Mouse (Mus musculus) layer of hippocampus, adult 11-12 months (tissue): ENCODE results near the gene Ltbp3.
A peak's percentile ranks its signal among the peaks of the same experiment; 100 is the strongest.

Source experiments
- DNase-seq: peaks from one replicate; pipeline ENCODE4 v3.0.0; 2022; ENCODE audit warnings: low spot score

The Ltbp3 gene

GRCm38 (mm10) chr19:5724549-5724941 is 16.2 kb upstream of the Ltbp3 start:
- DNase-seq: peak; percentile 54

- DNase-seq: no peak
These were observed 15.5 kb upstream of the Ltbp3 start for GRCm38 (mm10) chr19:5725029-5725707.

- DNase-seq: no peak
These were observed 14.8 kb upstream of the Ltbp3 start, which contains the start of gene Ehbp1l1 for GRCm38 (mm10) chr19:5725767-5726515. TSS of gene Ehbp1l1 (minus strand) at chr19:5726317.

GRCm38 (mm10) chr19:5726961-5727578 is 13.6 kb upstream of the Ltbp3 start:
- no peak for DNase-seq

GRCm38 (mm10) chr19:5727701-5728100 is 13.0 kb upstream of the Ltbp3 start:
- peak; percentile 90 for DNase-seq

GRCm38 (mm10) chr19:5728631-5729443 is 11.9 kb upstream of the Ltbp3 start:
- peak; percentile 64 for DNase-seq

GRCm38 (mm10) chr19:5729444-5729815 is 11.3 kb upstream of the Ltbp3 start, which contains the start of gene Fam89b:
TSS of gene Fam89b (minus strand) at chr19:5729653.
- DNase-seq: peak; percentile 85

GRCm38 (mm10) chr19:5730314-5731186 is 10.2 kb upstream of the Ltbp3 start:
- DNase-seq: no peak

- peak; percentile 95 for DNase-seq
These were observed 9.3 kb upstream of the Ltbp3 start for GRCm38 (mm10) chr19:5731264-5731978.

GRCm38 (mm10) chr19:5734325-5734724 is 6.4 kb upstream of the Ltbp3 start:
- DNase-seq: no peak

- no peak for DNase-seq
These were observed 1.3 kb upstream of the Ltbp3 start for GRCm38 (mm10) chr19:5739446-5739845.

GRCm38 (mm10) chr19:5741641-5742240 is 1.0 kb downstream of the Ltbp3 start:
- DNase-seq: peak; percentile 60

- no peak for DNase-seq
These were observed 1.5 kb downstream of the Ltbp3 start for GRCm38 (mm10) chr19:5742241-5742641.

- no peak for DNase-seq
These were observed 2.9 kb downstream of the Ltbp3 start for GRCm38 (mm10) chr19:5743576-5743975.

GRCm38 (mm10) chr19:5745756-5746710 is 5.3 kb downstream of the Ltbp3 start:
- no peak for DNase-seq

GRCm38 (mm10) chr19:5746907-5747363 is 6.2 kb downstream of the Ltbp3 start:
- DNase-seq: no peak

GRCm38 (mm10) chr19:5749476-5749875 is 8.8 kb downstream of the Ltbp3 start:
- DNase-seq: no peak

- no peak for DNase-seq
These were observed 10.2 kb downstream of the Ltbp3 start for GRCm38 (mm10) chr19:5750951-5751350.

GRCm38 (mm10) chr19:5751742-5752141 is 11.0 kb downstream of the Ltbp3 start:
- DNase-seq: no peak
